In the genomic region with DNA sequence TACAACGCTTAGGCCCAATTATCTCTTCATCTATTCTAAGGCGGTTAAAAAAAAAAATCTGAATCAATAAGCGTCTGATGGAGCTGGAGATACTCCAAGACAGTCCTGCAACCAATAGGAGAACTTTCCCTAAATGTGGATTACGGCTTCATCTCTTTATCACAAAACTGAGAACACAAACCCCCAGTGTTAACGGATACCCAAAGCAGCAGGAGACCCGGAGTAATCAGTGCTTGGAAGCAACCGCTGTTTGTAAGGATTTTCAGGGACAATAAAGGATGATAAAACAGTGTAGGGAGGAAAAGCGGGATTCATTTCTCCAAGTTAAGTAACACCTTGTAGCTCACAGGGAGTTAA, we compare ENCODE assay signal across 8 mouse cellular contexts. TPM values are rescaled to one million over a fixed set of nuclear protein-coding genes. Genes with fewer than 3 reads are reported as not detected.
A peak's percentile ranks its signal among the peaks of the same experiment; 100 is the strongest.
DNase-seq lines count a peak whose midpoint lies in the region; ATAC-seq lines count a peak whose summit lies in the region.

No protein-coding gene starts in this region.

- H3K27ac ChIP-seq in intestine, embryonic 14.5 days (ENCODE audit: low read depth): peak overlapping the region; percentile 86
- peak overlapping the region; percentile 98 for H3K27ac ChIP-seq in neural tube, embryonic 14.5 days (ENCODE audit: low read depth, low read length)

- 7% methylated on average over 8 of the region's 8 CpGs for WGBS in intestine, embryonic 14.5 days
- 3% methylated on average over 8 of the region's 8 CpGs for WGBS in neural tube, embryonic 14.5 days

- no peak for ATAC-seq in megakaryocyte, adult 5-6 weeks (ENCODE audit: poor library complexity, severe bottlenecking)
- ATAC-seq in intestine, embryonic 14.5 days (replicated peaks; ENCODE audit: low FRiP score, low TSS enrichment, low read depth): no peak
- no peak for ATAC-seq in neural tube, embryonic 14.5 days (ENCODE audit: low read depth)

- H3K4me1 ChIP-seq in megakaryocyte, embryonic 14.5 days: peaks cover 60% of the 10 kb centered on the region
- peaks cover 13% of the 10 kb centered on the region for H3K4me1 ChIP-seq in intestine, embryonic 14.5 days (replicated peaks; ENCODE audit: control insufficient read depth, insufficient read depth, low read length)
- H3K4me1 ChIP-seq in neural tube, embryonic 14.5 days (ENCODE audit: control insufficient read depth, insufficient read depth, low read length): peaks cover 13% of the 10 kb centered on the region

- peak overlapping the region; percentile 99 for H3K4me3 ChIP-seq in megakaryocyte, embryonic 14.5 days (replicated peaks)
- H3K4me3 ChIP-seq in intestine, embryonic 14.5 days (ENCODE audit: low read depth, low read length): peak overlapping the region; percentile 54
- peak overlapping the region; percentile 92 for H3K4me3 ChIP-seq in neural tube, embryonic 14.5 days (ENCODE audit: low read depth, low read length)

- H3K9ac ChIP-seq in intestine, embryonic 14.5 days (ENCODE audit: low read length): peak overlapping the region; percentile 93
- H3K9ac ChIP-seq in neural tube, embryonic 14.5 days (replicated peaks; ENCODE audit: low read depth, low read length): peak overlapping the region; percentile 99

- peak; percentile 71 for DNase-seq in embryo, embryonic 10.5 days (ENCODE audit: low spot score)
- no peak for DNase-seq in embryo, embryonic 10 days (ENCODE audit: low spot score)
- no peak for DNase-seq in intestine, embryonic 14.5 days (ENCODE audit: low spot score)
- DNase-seq in c-Kit-positive CD71-positive TER-119-positive erythroid progenitor cells, embryonic 14.5 days (ENCODE audit: low spot score): no peak
- DNase-seq in frontal cortex, postnatal 25 days (ENCODE audit: low spot score in 2 of 2): no peak

- H3K36me3 ChIP-seq in megakaryocyte, embryonic 14.5 days (replicated peaks; ENCODE audit: low read length): peaks cover 14% of the 10 kb centered on the region
- no peaks in the 10 kb centered on the region for H3K36me3 ChIP-seq in intestine, embryonic 14.5 days (ENCODE audit: control insufficient read depth, insufficient read depth, low read length)
- H3K36me3 ChIP-seq in neural tube, embryonic 14.5 days (ENCODE audit: control insufficient read depth, insufficient read depth, low read length): no peaks in the 10 kb centered on the region

- no peaks in the 10 kb centered on the region for H3K9me3 ChIP-seq in megakaryocyte, embryonic 14.5 days
- no peaks in the 10 kb centered on the region for H3K9me3 ChIP-seq in intestine, embryonic 14.5 days (ENCODE audit: control insufficient read depth, low read length)
- no peaks in the 10 kb centered on the region for H3K9me3 ChIP-seq in neural tube, embryonic 14.5 days (ENCODE audit: control insufficient read depth, low read length)

- H3K4me2 ChIP-seq in intestine, embryonic 14.5 days (ENCODE audit: low read length): peak overlapping the region; percentile 68
- peak overlapping the region; percentile 68 for H3K4me2 ChIP-seq in neural tube, embryonic 14.5 days (ENCODE audit: low read depth, low read length)

- H3K27me3 ChIP-seq in megakaryocyte, embryonic 14.5 days (replicated peaks): no peaks in the 10 kb centered on the region
- H3K27me3 ChIP-seq in intestine, embryonic 14.5 days (replicated peaks; ENCODE audit: control insufficient read depth, insufficient read depth, low read length): peaks cover 18% of the 10 kb centered on the region; the same call in 1 of the 2 replicates
- peaks cover 5% of the 10 kb centered on the region; the same call in 1 of the 2 replicates for H3K27me3 ChIP-seq in neural tube, embryonic 14.5 days (ENCODE audit: control insufficient read depth, insufficient read depth, low read length)

RNA-seq across cellular contexts. Expression of a gene that starts 0.9 kb away (rescaled TPM):
- polyA plus RNA-seq in megakaryocyte, embryonic 14.5 days (2012; ENCODE audit: insufficient read depth, low replicate concordance): 0.22 TPM in 1 of 2 replicates, not detected in the other
- total RNA-seq in megakaryocyte, adult 5-6 weeks (2015): 3.2 and 5.0 TPM in 2 replicates
- 4.0 and 4.3 TPM in 2 replicates for total RNA-seq in megakaryocyte, adult 5-6 weeks (2017)
- 4.0 and 4.2 TPM in 2 replicates for polyA plus RNA-seq in intestine, embryonic 14.5 days (2014; fragmentation: Nextera tagmentation; extraction: Ambion mirVana)
- polyA plus RNA-seq in neural tube, embryonic 14.5 days (2014; fragmentation: Nextera tagmentation; extraction: Ambion mirVana): 7.6 and 8.1 TPM in 2 replicates
